Mouse (Mus musculus) brain, embryonic 14.5 days (tissue): ENCODE measurements around the gene Tmprss11a. TPM values are rescaled to one million over a fixed set of nuclear protein-coding genes. Genes with fewer than 3 reads are reported as not detected.

Experiments used
- DNase-seq: peaks from one replicate; pipeline ENCODE4 v3.0.0-alpha.2; 2011; ENCODE audit warnings: low read depth
- CTCF ChIP-seq: fragments of 200-500 bp; IDR thresholded peaks from 2 replicates; pipeline ENCODE4 v1.5.1; 2012; ENCODE audit warnings: inconsistent platforms, mild to moderate bottlenecking, moderate library complexity, borderline replicate concordance; ENCODE audit not compliant: insufficient read depth, insufficient read length; ENCODE audit errors: extremely low read depth
- POLR2A ChIP-seq: fragments of 200-500 bp; IDR thresholded peaks from 2 replicates; pipeline ENCODE4 v1.6.1; 2012; ENCODE audit warnings: mild to moderate bottlenecking, inconsistent platforms, borderline replicate concordance; ENCODE audit not compliant: poor library complexity, insufficient read depth, insufficient read length, severe bottlenecking; ENCODE audit errors: extremely low read depth
- polyA plus RNA-seq: library from polyadenylated mRNA; depleted of rRNA; stranded (reverse); fragments of >200 nt; gene quantifications from 2 replicates; pipeline ENCODE4 v1.2.3, GENCODE M21; 2012; rRNA removed

Tmprss11a gene
- polyA plus RNA-seq, 1 experiment = 0.04 TPM

DNA sequence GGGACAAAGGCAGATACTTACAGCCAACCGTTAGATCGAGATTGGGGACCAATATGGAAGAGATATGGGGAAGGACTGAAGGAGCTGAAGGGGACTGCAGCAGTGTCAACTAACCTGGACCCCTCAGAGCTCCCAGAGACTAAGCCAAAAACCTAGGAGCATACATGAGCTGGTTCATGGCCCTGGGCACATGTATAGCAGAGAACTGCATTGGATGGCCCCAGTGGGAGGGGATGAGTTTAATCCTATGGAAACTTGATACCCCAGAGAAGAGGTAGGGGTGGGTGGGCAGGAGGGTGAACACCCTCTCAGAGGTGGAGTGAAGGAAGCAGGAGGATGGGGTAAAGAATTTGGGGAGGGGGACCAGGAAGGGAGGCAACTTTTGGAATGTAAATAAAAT, 60.8 kb downstream of the Tmprss11a start:
- no peak for DNase-seq
- TF ChIP-seq CTCF = no peak
- no peak for TF ChIP-seq POLR2A

- no peak for TF ChIP-seq POLR2A
- TF ChIP-seq CTCF = no peak
- DNase-seq = no peak
Observed at GRCm38 (mm10) chr5:86407191-86407590, 61.6 kb downstream of the Tmprss11a start.

DNA sequence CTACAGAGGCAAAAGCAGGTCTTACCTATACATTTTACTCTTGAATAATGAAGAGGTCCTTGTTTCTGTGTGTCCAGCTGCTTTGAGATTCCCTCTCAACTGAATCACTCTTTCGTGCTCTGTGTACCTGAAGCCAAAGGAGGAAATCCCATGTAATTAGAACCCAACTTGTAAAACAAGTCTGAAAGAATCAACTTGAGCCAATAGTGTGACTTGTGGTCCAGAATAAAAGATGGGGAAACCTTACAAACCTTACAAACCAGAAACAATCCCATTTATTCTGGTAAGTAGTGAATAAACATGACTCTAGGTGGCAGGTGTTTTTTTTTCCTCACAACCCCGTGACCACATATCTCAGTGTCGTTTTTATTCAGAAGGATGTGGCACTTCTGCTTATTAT, 95.5 kb downstream of the Tmprss11a start, which contains the start of gene Tmprss11d:
Gene Tmprss11d, minus strand, starts transcription at position 101 of the 400 bp plus-strand sequence.
- no peak for DNase-seq
- TF ChIP-seq CTCF (no peak), POLR2A (no peak)

Other genes with a start within 250 kb of the Tmprss11a start
- gene Tmprss11c, start 179.7 kb downstream of the Tmprss11a start, polyA plus RNA-seq = not detected in 2 replicates
- gene Tmprss11d, start 95.6 kb downstream of the Tmprss11a start, polyA plus RNA-seq = not detected in 2 replicates
- not detected in 2 replicates for gene Tmprss11g, start 49.6 kb upstream of the Tmprss11a start, polyA plus RNA-seq
- not detected in 2 replicates for gene Tmprss11f, start 163.4 kb upstream of the Tmprss11a start, polyA plus RNA-seq
- gene Tmprss11b, start 207.4 kb upstream of the Tmprss11a start, polyA plus RNA-seq = 0.01 TPM in 1 of 2 replicates, not detected in the other